Mouse (Mus musculus) C2C12 (cell line): Measurements from ENCODE around the gene Rasgef1b.

Experiments
- CEBPB ChIP-seq: IDR thresholded peaks from one replicate; pipeline ENCODE4 v1.6.1; 2011; ENCODE audit warnings: low read depth, mild to moderate bottlenecking, control low read depth, moderate library complexity
- CTCF ChIP-seq: IDR thresholded peaks from one replicate; pipeline ENCODE4 v1.5.1; 2011; ENCODE audit not compliant: control insufficient read depth, insufficient read depth, insufficient read length
- FOSL1 ChIP-seq: IDR thresholded peaks from one replicate; pipeline ENCODE4 v1.8.0; 2011; ENCODE audit warnings: mild to moderate bottlenecking, low read length; ENCODE audit not compliant: poor library complexity, insufficient read depth, severe bottlenecking
- MAX ChIP-seq: IDR thresholded peaks from one replicate; pipeline ENCODE4 v1.6.1; 2011; ENCODE audit warnings: mild to moderate bottlenecking, control low read depth
- MYOD1 ChIP-seq: IDR thresholded peaks from one replicate; pipeline ENCODE4 v1.6.1; 2011; ENCODE audit warnings: low read depth; ENCODE audit not compliant: control insufficient read depth, insufficient read length
- MYOG ChIP-seq: IDR thresholded peaks from one replicate; pipeline ENCODE4 v1.6.1; 2011; ENCODE audit not compliant: control insufficient read depth, insufficient read length; ENCODE audit errors: extremely low read depth
- USF1 ChIP-seq: IDR thresholded peaks from one replicate; pipeline ENCODE4 v1.6.1; 2011; ENCODE audit warnings: low read depth, mild to moderate bottlenecking, control low read depth, moderate library complexity

- TF ChIP-seq MYOG (no peak), CTCF (no peak), USF1 (no peak), MYOD1 (no peak), FOSL1 (no peak), MAX (no peak), CEBPB (no peak)
Observed at GRCm38 (mm10) chr5:99296348-99296747, 432.5 kb downstream of the Rasgef1b start.
